Mouse (Mus musculus): Measurements from ENCODE around the gene Wfdc6a. TPM values are rescaled to one million over a fixed set of nuclear protein-coding genes. Genes with fewer than 3 reads are reported as not detected.
"Not testable (repeated sequence)": the region's sequence is repeated elsewhere in the genome, so short reads cannot be mapped to it uniquely, and the experiment has no call there.

Wfdc6a gene
- total RNA-seq (2012; rRNA removed) = not detected in 2 replicates

DNA sequence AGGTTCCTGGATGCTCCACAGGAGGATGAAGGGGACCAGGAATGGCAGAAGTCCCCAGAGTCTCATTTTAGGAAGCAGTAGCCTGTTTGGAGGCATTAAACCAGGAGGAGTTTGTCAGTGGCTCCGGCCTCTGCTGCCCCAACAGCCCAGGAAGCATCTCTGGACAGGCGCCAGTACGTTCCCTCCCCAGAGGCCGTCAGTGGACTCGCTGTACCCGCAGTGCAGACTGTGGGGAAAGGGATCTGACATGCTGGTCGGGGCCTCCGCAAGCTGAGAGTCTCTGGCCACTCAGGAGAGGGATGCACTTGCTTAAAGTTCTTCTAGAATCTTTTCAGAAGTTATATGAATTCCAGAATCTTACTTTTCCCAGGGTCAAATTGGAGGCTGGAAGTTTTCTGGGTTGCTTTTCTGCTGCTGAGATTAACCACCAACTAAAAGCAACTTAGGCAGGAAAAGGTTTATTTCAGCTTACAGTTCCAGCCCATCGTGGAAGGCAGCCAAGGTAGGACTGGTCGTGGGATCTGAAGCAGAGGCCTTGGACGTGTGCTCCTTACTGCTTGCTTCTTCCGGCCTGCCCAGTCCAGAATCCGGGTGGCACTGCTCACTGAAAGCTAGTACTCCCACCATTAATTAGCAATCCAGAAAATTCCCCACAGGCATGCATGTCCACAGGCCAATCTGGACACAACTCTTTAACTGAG lies at the start of gene Wfdc6a:
Gene Wfdc6a, minus strand, starts transcription at position 423 of the 701 bp plus-strand sequence.
- in situ Hi-C loops (cut with MboI; ENCODE audit: low sequenced_read_pairs in 2 of 2, unreplicated experiment in 2 of 2); DNase-seq (ENCODE audit: low read depth, low spot score); H3K36me3 ChIP-seq (ENCODE audit: control insufficient read depth, insufficient read depth, low read length, poor library complexity, severe bottlenecking); H3K4me1 ChIP-seq (ENCODE audit: control insufficient read depth in 2 of 2, insufficient read depth in 2 of 2, low read length in 2 of 2, poor library complexity in 1 of 2); H3K27ac ChIP-seq (ENCODE audit: insufficient read depth, low read depth, low read length, poor library complexity, severe bottlenecking); H3K4me3 ChIP-seq (ENCODE audit: insufficient read depth in 1 of 2, low read depth in 1 of 2, low read length in 2 of 2, poor library complexity in 1 of 2, severe bottlenecking in 1 of 2); H3K9me3 ChIP-seq (ENCODE audit: control insufficient read depth, insufficient read depth, low read depth, low read length); H3K9ac ChIP-seq (ENCODE audit: insufficient read depth, low read depth, low read length, poor library complexity, severe bottlenecking): not testable (repeated sequence)

DNA sequence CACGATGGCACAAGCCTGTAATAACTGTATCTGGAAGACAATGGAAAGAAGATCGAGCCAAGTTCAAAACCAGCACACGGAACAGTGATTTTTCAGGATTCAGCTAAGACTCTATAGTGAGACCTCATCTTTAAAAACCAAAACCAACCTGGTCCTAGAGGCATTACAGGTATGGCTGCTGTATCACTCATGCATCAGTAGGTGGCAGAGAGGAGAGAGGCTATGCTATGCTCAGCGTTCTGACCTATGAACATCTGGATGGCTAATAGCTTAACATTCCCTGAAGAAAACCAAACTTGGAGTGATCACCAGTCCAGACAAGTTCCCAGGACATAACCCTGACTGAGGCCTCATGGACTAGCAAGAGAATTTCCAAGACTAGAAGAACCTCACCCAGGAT lies 36.5 kb upstream of the Wfdc6a start:
- Histone ChIP-seq H3K36me3 (ENCODE audit: control insufficient read depth, insufficient read depth, low read length, poor library complexity, severe bottlenecking) (no peaks in the 10 kb centered on the region), H3K9me3 (ENCODE audit: control insufficient read depth, insufficient read depth, low read depth, low read length) (no peaks in the 10 kb centered on the region), H3K9ac (ENCODE audit: insufficient read depth, low read depth, low read length, poor library complexity, severe bottlenecking) (no peak overlapping the region), H3K4me1 (ENCODE audit: control insufficient read depth in 2 of 2, insufficient read depth in 2 of 2, low read length in 2 of 2, poor library complexity in 1 of 2) (no peaks in the 10 kb centered on the region), H3K27ac (ENCODE audit: insufficient read depth, low read depth, low read length, poor library complexity, severe bottlenecking) (no peak overlapping the region), H3K4me3 (ENCODE audit: insufficient read depth in 1 of 2, low read depth in 1 of 2, low read length in 2 of 2, poor library complexity in 1 of 2, severe bottlenecking in 1 of 2) (no peak overlapping the region)
- DNase-seq (ENCODE audit: low read depth, low spot score) = no peak
- in situ Hi-C loops (cut with MboI; ENCODE audit: low sequenced_read_pairs in 2 of 2, unreplicated experiment in 2 of 2) = no loop called here
- TF ChIP-seq MAFK (IDR thresholded peaks at IDR 0.05; ENCODE audit: insufficient read depth, low read depth, low read length) (no peak), HCFC1 (IDR thresholded peaks at IDR 0.05; ENCODE audit: borderline replicate concordance, insufficient read depth, low read length) (no peak), CHD2 (IDR thresholded peaks at IDR 0.05; ENCODE audit: low read depth, low read length) (no peak), ZNF384 (IDR thresholded peaks at IDR 0.05; ENCODE audit: low read depth, low read length) (no peak), ZC3H11A (IDR thresholded peaks at IDR 0.05; ENCODE audit: borderline replicate concordance, low read depth, low read length) (no peak)

DNA sequence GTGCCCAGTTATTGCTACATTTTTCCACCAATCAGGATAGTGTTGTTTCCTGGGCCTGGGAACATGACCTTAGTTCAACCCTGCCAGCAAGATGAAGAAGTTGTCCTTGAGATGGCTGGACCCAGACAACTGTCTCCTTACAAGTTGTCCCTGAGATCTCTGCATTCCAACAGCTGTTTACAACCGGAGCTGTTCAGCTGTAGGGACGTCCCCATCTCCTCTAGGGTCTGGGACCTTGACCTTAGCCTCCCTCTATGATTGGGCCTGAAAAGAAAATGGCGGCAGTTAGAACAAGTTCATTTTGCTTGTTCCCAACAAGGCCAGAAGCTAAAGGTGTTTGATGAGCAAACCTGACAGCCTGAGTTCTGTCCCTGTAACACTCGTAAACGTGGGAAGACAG lies 33.8 kb upstream of the Wfdc6a start:
- no peak for TF ChIP-seq MAFK (IDR thresholded peaks at IDR 0.05; ENCODE audit: insufficient read depth, low read depth, low read length)
- TF ChIP-seq CHD2 (IDR thresholded peaks at IDR 0.05; ENCODE audit: low read depth, low read length) = no peak
- no peak for TF ChIP-seq ZC3H11A (IDR thresholded peaks at IDR 0.05; ENCODE audit: borderline replicate concordance, low read depth, low read length)
- TF ChIP-seq ZNF384 (IDR thresholded peaks at IDR 0.05; ENCODE audit: low read depth, low read length) = no peak
- no peak for TF ChIP-seq HCFC1 (IDR thresholded peaks at IDR 0.05; ENCODE audit: borderline replicate concordance, insufficient read depth, low read length)
- Histone ChIP-seq H3K4me3 (ENCODE audit: insufficient read depth in 1 of 2, low read depth in 1 of 2, low read length in 2 of 2, poor library complexity in 1 of 2, severe bottlenecking in 1 of 2) (no peak overlapping the region), H3K9ac (ENCODE audit: insufficient read depth, low read depth, low read length, poor library complexity, severe bottlenecking) (no peak overlapping the region), H3K27ac (ENCODE audit: insufficient read depth, low read depth, low read length, poor library complexity, severe bottlenecking) (no peak overlapping the region), H3K36me3 (ENCODE audit: control insufficient read depth, insufficient read depth, low read length, poor library complexity, severe bottlenecking) (no peaks in the 10 kb centered on the region), H3K4me1 (ENCODE audit: control insufficient read depth in 2 of 2, insufficient read depth in 2 of 2, low read length in 2 of 2, poor library complexity in 1 of 2) (no peaks in the 10 kb centered on the region), H3K9me3 (ENCODE audit: control insufficient read depth, insufficient read depth, low read depth, low read length) (no peaks in the 10 kb centered on the region)
- in situ Hi-C loops (cut with MboI; ENCODE audit: low sequenced_read_pairs in 2 of 2, unreplicated experiment in 2 of 2) = no loop called here
- no peak for DNase-seq (ENCODE audit: low read depth, low spot score)

DNA sequence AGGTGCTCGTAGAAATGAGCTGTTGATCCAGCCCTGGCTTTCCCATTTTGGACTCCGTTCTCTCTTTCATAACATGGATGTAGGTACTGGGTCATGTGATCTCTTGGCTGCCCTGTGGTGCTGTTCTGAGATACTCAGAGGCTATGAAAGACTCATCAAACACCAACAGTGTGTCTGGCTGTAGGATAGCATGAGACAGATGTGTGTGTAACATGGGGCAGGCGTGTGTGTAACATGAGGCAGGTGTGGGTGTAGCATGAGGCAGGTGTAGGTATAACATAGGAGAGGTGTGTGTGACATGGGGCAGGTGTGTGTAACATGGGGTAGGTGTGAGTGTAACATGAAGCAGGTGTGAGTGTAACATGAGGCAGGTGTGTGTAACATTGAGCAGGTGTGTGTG lies 30.1 kb upstream of the Wfdc6a start:
- in situ Hi-C loops (cut with MboI; ENCODE audit: low sequenced_read_pairs in 2 of 2, unreplicated experiment in 2 of 2) = no loop called here

GRCm38 (mm10) chr2:164613471-164613870 lies 28.2 kb upstream of the Wfdc6a start, which contains the start of the genes Wfdc6b and Wfdc8:
Gene Wfdc6b (plus strand): TSS chr2:164613522.
Gene Wfdc8 (minus strand): TSS chr2:164613626.
- H3K9me3 ChIP-seq (ENCODE audit: control insufficient read depth, insufficient read depth, low read depth, low read length); H3K36me3 ChIP-seq (ENCODE audit: control insufficient read depth, insufficient read depth, low read length, poor library complexity, severe bottlenecking); H3K9ac ChIP-seq (ENCODE audit: insufficient read depth, low read depth, low read length, poor library complexity, severe bottlenecking); H3K4me1 ChIP-seq (ENCODE audit: control insufficient read depth in 2 of 2, insufficient read depth in 2 of 2, low read length in 2 of 2, poor library complexity in 1 of 2); H3K4me3 ChIP-seq (ENCODE audit: insufficient read depth in 1 of 2, low read depth in 1 of 2, low read length in 2 of 2, poor library complexity in 1 of 2, severe bottlenecking in 1 of 2); DNase-seq (ENCODE audit: low read depth, low spot score); in situ Hi-C loops (cut with MboI; ENCODE audit: low sequenced_read_pairs in 2 of 2, unreplicated experiment in 2 of 2); H3K27ac ChIP-seq (ENCODE audit: insufficient read depth, low read depth, low read length, poor library complexity, severe bottlenecking): not testable (repeated sequence)

More for the DNA sequence above, 30.1 kb upstream of the Wfdc6a start:
- Histone ChIP-seq H3K4me1 (ENCODE audit: control insufficient read depth in 2 of 2, insufficient read depth in 2 of 2, low read length in 2 of 2, poor library complexity in 1 of 2) (no peaks in the 10 kb centered on the region), H3K4me3 (ENCODE audit: insufficient read depth in 1 of 2, low read depth in 1 of 2, low read length in 2 of 2, poor library complexity in 1 of 2, severe bottlenecking in 1 of 2) (no peak overlapping the region), H3K9me3 (ENCODE audit: control insufficient read depth, insufficient read depth, low read depth, low read length) (no peaks in the 10 kb centered on the region), H3K9ac (ENCODE audit: insufficient read depth, low read depth, low read length, poor library complexity, severe bottlenecking) (no peak overlapping the region), H3K27ac (ENCODE audit: insufficient read depth, low read depth, low read length, poor library complexity, severe bottlenecking) (no peak overlapping the region), H3K36me3 (ENCODE audit: control insufficient read depth, insufficient read depth, low read length, poor library complexity, severe bottlenecking) (no peaks in the 10 kb centered on the region)
- no peak for DNase-seq (ENCODE audit: low read depth, low spot score)
- no peak for TF ChIP-seq HCFC1 (IDR thresholded peaks at IDR 0.05; ENCODE audit: borderline replicate concordance, insufficient read depth, low read length)
- TF ChIP-seq MAFK (IDR thresholded peaks at IDR 0.05; ENCODE audit: insufficient read depth, low read depth, low read length) = no peak
- no peak for TF ChIP-seq CHD2 (IDR thresholded peaks at IDR 0.05; ENCODE audit: low read depth, low read length)
- TF ChIP-seq ZNF384 (IDR thresholded peaks at IDR 0.05; ENCODE audit: low read depth, low read length) = no peak
- no peak for TF ChIP-seq ZC3H11A (IDR thresholded peaks at IDR 0.05; ENCODE audit: borderline replicate concordance, low read depth, low read length)

All from ES-E14 (cell line).